Mouse (Mus musculus) cerebellum, postnatal 14 days (tissue): ENCODE results near the gene Olfr1333.

Source experiments
- DNase-seq, 2 experiments: peaks; one replicate each; pipeline ENCODE4 v3.0.0; 2021; ENCODE audit warnings: mixed read lengths in 2 of 2

The Olfr1333 gene

GRCm38 (mm10) chr4:118836179-118836578 is at the start of gene Olfr1333:
Gene Olfr1333, minus strand, starts transcription at chr4:118836279.
- DNase-seq: no peak

- peak; percentile 66 to 70 for DNase-seq
Measured at GRCm38 (mm10) chr4:118867566-118867965, 31.5 kb upstream of the Olfr1333 start.

GRCm38 (mm10) chr4:118864349-118864748 is 28.3 kb upstream of the Olfr1333 start, which contains the start of gene Olfr1331:
Gene Olfr1331, plus strand, starts transcription at chr4:118864649.
- DNase-seq: no peak

- DNase-seq: peak; percentile 6 to 14
Measured at GRCm38 (mm10) chr4:118862704-118863103, 26.6 kb upstream of the Olfr1333 start.

- DNase-seq: no peak
Measured at GRCm38 (mm10) chr4:118861791-118862190, 25.7 kb upstream of the Olfr1333 start.

- DNase-seq: peak; percentile 52 to 69
Measured at GRCm38 (mm10) chr4:118818921-118819320, 17.2 kb downstream of the Olfr1333 start.

GRCm38 (mm10) chr4:118809844-118810243 is 26.2 kb downstream of the Olfr1333 start, which contains the start of gene Olfr1335:
Gene Olfr1335, minus strand, starts transcription at chr4:118809944.
- DNase-seq: no peak

GRCm38 (mm10) chr4:118792796-118793195 is 43.3 kb downstream of the Olfr1333 start:
- DNase-seq: peak; percentile 61 to 64

- DNase-seq: no peak
Measured at GRCm38 (mm10) chr4:118782486-118782885, 53.6 kb downstream of the Olfr1333 start, which contains the start of gene Olfr1337. Gene Olfr1337, minus strand, starts transcription at chr4:118782586.
